Mouse (Mus musculus) CH12.LX (cell line): ENCODE data around the gene Klhl33. TPM values are rescaled to one million over a fixed set of nuclear protein-coding genes. Genes with fewer than 3 reads are reported as not detected.
A peak's percentile ranks its signal among the peaks of the same experiment; 100 is the strongest.
"Not testable (repeated sequence)": the region's sequence is repeated elsewhere in the genome, so short reads cannot be mapped to it uniquely, and the experiment has no call there.

ENCODE experiments used
- DNase-seq: peaks from one replicate; pipeline ENCODE4 v3.0.0-alpha.2; 2013; ENCODE audit errors: extremely low read depth
- H3K27ac ChIP-seq: 2 replicates; pipeline ENCODE4 v1.5.1; 2012; ENCODE audit warnings: low read depth, mild to moderate bottlenecking, control low read depth, moderate library complexity; ENCODE audit not compliant: insufficient read depth
- H3K27me3 ChIP-seq: replicated peaks from 2 replicates; pipeline ENCODE3; 2012; ENCODE audit warnings: inconsistent platforms
- H3K36me3 ChIP-seq, 2 experiments: replicated peaks in 1 of 2; 2 replicates each; pipeline versions ENCODE3 to v1.6.1; 2012; ENCODE audit warnings: inconsistent platforms in 1 of 2, low read length in 1 of 2, mild to moderate bottlenecking in 1 of 2, mixed read lengths in 1 of 2, moderate library complexity in 1 of 2; ENCODE audit not compliant: control insufficient read depth in 1 of 2, insufficient read depth in 1 of 2
- H3K4me1 ChIP-seq, 2 experiments: 2 replicates each; pipeline ENCODE4 v1.6.1; 2012; ENCODE audit warnings: inconsistent platforms in 1 of 2, moderate library complexity in 1 of 2; ENCODE audit not compliant: insufficient read depth in 2 of 2, control insufficient read depth in 1 of 2
- H3K4me2 ChIP-seq: 2 replicates; pipeline ENCODE4 v1.6.1; 2012; ENCODE audit warnings: low read depth, mild to moderate bottlenecking, control low read depth; ENCODE audit not compliant: poor library complexity, insufficient read depth, severe bottlenecking
- H3K4me3 ChIP-seq, 3 experiments: fragments of 150-350 bp in 1 of 3; sonication (generic) in 1 of 3; replicated peaks in 1 of 3; 2 replicates each; pipeline versions ENCODE3 to v1.5.1; 2011 to 2012; ENCODE audit warnings: low read depth in 2 of 3, low read length in 2 of 3, mild to moderate bottlenecking in 2 of 3, moderate library complexity in 2 of 3, control low read depth in 1 of 3, improper control_type of control experiment in 1 of 3, inconsistent platforms in 1 of 3, mixed read lengths in 1 of 3; ENCODE audit not compliant: poor library complexity in 1 of 3
- H3K79me2 ChIP-seq: replicated peaks from 2 replicates; pipeline ENCODE4 v1.6.1; 2012; ENCODE audit warnings: mild to moderate bottlenecking, moderate library complexity; ENCODE audit not compliant: control insufficient read depth, poor library complexity, insufficient read depth, severe bottlenecking; ENCODE audit errors: extremely low read depth
- H3K9ac ChIP-seq: 2 replicates; pipeline ENCODE4 v1.6.1; 2012; ENCODE audit warnings: low read depth, mild to moderate bottlenecking, control low read depth, moderate library complexity; ENCODE audit not compliant: insufficient read depth
- H3K9me3 ChIP-seq: replicated peaks from 2 replicates; pipeline ENCODE3; 2012; ENCODE audit warnings: low read length, inconsistent platforms, mixed read lengths
- BHLHE40 ChIP-seq: IDR thresholded peaks from 2 replicates; pipeline ENCODE4 v1.6.1; 2011; ENCODE audit warnings: mild to moderate bottlenecking, low read depth, low read length, improper control_type of control experiment
- CHD1 ChIP-seq: IDR thresholded peaks from 2 replicates; pipeline ENCODE4 v1.6.1; 2012; ENCODE audit warnings: low read depth, low read length, improper control_type of control experiment, inconsistent platforms
- CHD2 ChIP-seq: IDR thresholded peaks from 2 replicates; pipeline ENCODE4 v1.6.1; 2011; ENCODE audit warnings: low read length, improper control_type of control experiment
- CTCF ChIP-seq, 2 experiments: IDR thresholded peaks in 1 of 2; conservative IDR thresholded peaks in 1 of 2; 2 replicates each; pipeline ENCODE4 v1.5.1; 2011 to 2012; ENCODE audit warnings: low read depth in 2 of 2, low read length in 2 of 2, improper control_type of control experiment in 1 of 2, inconsistent platforms in 1 of 2, mild to moderate bottlenecking in 1 of 2, moderate library complexity in 1 of 2
- E2F4 ChIP-seq: IDR thresholded peaks from 2 replicates; pipeline ENCODE4 v1.6.1; 2011; ENCODE audit warnings: low read depth, low read length, improper control_type of control experiment; ENCODE audit not compliant: insufficient replicate concordance
- EP300 ChIP-seq: IDR thresholded peaks from 2 replicates; pipeline ENCODE4 v1.6.1; 2011; ENCODE audit warnings: low read length, improper control_type of control experiment
- ETS1 ChIP-seq: conservative IDR thresholded peaks from 2 replicates; pipeline ENCODE4 v1.6.1; 2012; ENCODE audit warnings: low read depth, mild to moderate bottlenecking, inconsistent platforms, low read length, improper control_type of control experiment, moderate library complexity
- HCFC1 ChIP-seq: IDR thresholded peaks from 2 replicates; pipeline ENCODE4 v1.6.1; 2012; ENCODE audit warnings: low read depth, mild to moderate bottlenecking, inconsistent platforms, low read length, improper control_type of control experiment
- JUN ChIP-seq: IDR thresholded peaks from 2 replicates; pipeline ENCODE4 v1.6.1; 2011; ENCODE audit warnings: low read depth, mild to moderate bottlenecking, low read length, improper control_type of control experiment, moderate library complexity; ENCODE audit not compliant: insufficient read depth
- MAFK ChIP-seq: IDR thresholded peaks from 2 replicates; pipeline ENCODE4 v1.6.1; 2011; ENCODE audit warnings: low read length, improper control_type of control experiment; ENCODE audit not compliant: insufficient replicate concordance
- MAZ ChIP-seq: IDR thresholded peaks from 2 replicates; pipeline ENCODE4 v1.6.1; 2012; ENCODE audit warnings: low read depth, mild to moderate bottlenecking, inconsistent platforms, low read length, improper control_type of control experiment, moderate library complexity
- MEF2A ChIP-seq: IDR thresholded peaks from 2 replicates; pipeline ENCODE4 v1.6.1; 2014; ENCODE audit warnings: low read depth, mild to moderate bottlenecking, inconsistent platforms, low read length, improper control_type of control experiment, borderline replicate concordance
- PAX5 ChIP-seq: IDR thresholded peaks from 2 replicates; pipeline ENCODE4 v1.6.1; 2012; ENCODE audit warnings: low read length, inconsistent platforms, mixed read lengths
- POLR2A ChIP-seq: IDR thresholded peaks from 2 replicates; pipeline ENCODE4 v1.6.1; 2011; ENCODE audit warnings: low read depth, mild to moderate bottlenecking, improper control_type of control experiment, low read length
- POLR2AphosphoS2 ChIP-seq: IDR thresholded peaks from 2 replicates; pipeline ENCODE4 v1.6.1; 2011; ENCODE audit warnings: low read depth, low read length, improper control_type of control experiment
- SIN3A ChIP-seq: IDR thresholded peaks from 2 replicates; pipeline ENCODE4 v1.6.1; 2012; ENCODE audit warnings: low read length, improper control_type of control experiment, inconsistent platforms
- SMC3 ChIP-seq: IDR thresholded peaks from 2 replicates; pipeline ENCODE4 v1.6.1; 2011; ENCODE audit warnings: low read depth, low read length, improper control_type of control experiment
- TBP ChIP-seq: conservative IDR thresholded peaks from 2 replicates; pipeline ENCODE4 v1.6.1; 2011; ENCODE audit warnings: low read depth, low read length, improper control_type of control experiment
- ZKSCAN1 ChIP-seq: IDR thresholded peaks from 2 replicates; pipeline ENCODE4 v1.6.1; 2012; ENCODE audit warnings: low read depth, inconsistent platforms, low read length, improper control_type of control experiment, borderline replicate concordance
- ZMIZ1 ChIP-seq: IDR thresholded peaks from 2 replicates; pipeline ENCODE4 v1.6.1; 2012; ENCODE audit warnings: low read depth, mild to moderate bottlenecking, inconsistent platforms, low read length, improper control_type of control experiment
- ZNF384 ChIP-seq: IDR thresholded peaks from 2 replicates; pipeline ENCODE4 v1.6.1; 2012; ENCODE audit warnings: low read depth, low read length, improper control_type of control experiment, inconsistent platforms
- dilution Hi-C: fragments of 300-500 bp; cut with MboI; formaldehyde crosslinking; loops from 2 replicates; pipeline ENCODE4 v1.14.3; 2020; ENCODE audit warnings: low sequenced_read_pairs; ENCODE audit not compliant: extremely low pct_unique_long_range_greater_than_20kb, extremely low pct_ligation_motif_present
- in situ Hi-C: fragments of 300-500 bp; cut with MboI; formaldehyde crosslinking; loops from 3 replicates; pipeline ENCODE4 v1.14.3; 2019; ENCODE audit warnings: low sequenced_read_pairs, low pct_ligation_motif_present, low pct_unique_long_range_greater_than_20kb, mixed read lengths
- polyA plus RNA-seq: library from polyadenylated mRNA; unstranded; fragments of >175 nt; gene quantifications from 2 replicates; pipeline ENCODE4 v1.2.1, GENCODE M21; 2012; ENCODE audit warnings: low read depth; ENCODE audit not compliant: insufficient read length
- total RNA-seq, 2 experiments: library from RNA; depleted of rRNA; stranded (reverse); fragments of 300-350 nt in 1 of 2; fragments of >200 nt in 1 of 2; gene quantifications; 2 replicates each; pipeline ENCODE4 v1.2.3; 2012 to 2014

Klhl33 gene
- total and polyA plus RNA-seq, 3 experiments: not detected

- TF ChIP-seq JUN: no peak
- no peak for TF ChIP-seq CTCF (conservative IDR thresholded peaks at IDR 0.05 in 1 of 2, IDR thresholded peaks at IDR 0.05 in 1 of 2; ENCODE audit: low read depth in 2 of 2, low read length in 2 of 2)
- TF ChIP-seq BHLHE40: peak; percentile 87
- TF ChIP-seq, all 38 proteins: peak for 18
These were observed 27.2 kb upstream of the Klhl33 start, which contains the start of the genes Osgep and Apex1 (continued) for GRCm38 (mm10) chr14:50924281-50925064.

- TF ChIP-seq TBP: peak; percentile 97
- H3K9me3 ChIP-seq, H3K27ac ChIP-seq, H3K27me3 ChIP-seq, in situ Hi-C loops, dilution Hi-C loops: not testable (repeated sequence)
- Histone ChIP-seq H3K79me2 (peaks cover 12% of the 10 kb centered on the region), H3K4me1 (peaks cover 0 to 31% of the 10 kb centered on the region in 2 experiments; a peak in 2 of 4 replicates), H3K4me2 (peak overlapping the region; percentile 87), H3K4me3 (peak overlapping the region; percentile 73 to 97 (median 85)), H3K9ac (peak overlapping the region; percentile 66), H3K36me3 (peaks cover 26 to 46% of the 10 kb centered on the region in 2 experiments)
- DNase-seq: peak; percentile 37
These were observed 26.1 kb upstream of the Klhl33 start for GRCm38 (mm10) chr14:50923437-50923836.

GRCm38 (mm10) chr14:50911356-50911755, 14.0 kb upstream of the Klhl33 start:
- Histone ChIP-seq H3K79me2 (no peaks in the 10 kb centered on the region), H3K36me3 (peaks cover 17 to 56% of the 10 kb centered on the region in 2 experiments), H3K9ac (no peak overlapping the region), H3K27ac (no peak overlapping the region), H3K9me3 (no peaks in the 10 kb centered on the region), H3K4me1 (no peaks in the 10 kb centered on the region), H3K27me3 (no peaks in the 10 kb centered on the region), H3K4me2 (no peak overlapping the region), H3K4me3 (no peak overlapping the region)
- dilution Hi-C loops (no loop called here), in situ Hi-C loops (no loop called here)
- no peak for TF ChIP-seq ETS1
- TF ChIP-seq CHD2: no peak
- no peak for TF ChIP-seq MEF2A
- TF ChIP-seq MAZ: no peak
- TF ChIP-seq SMC3: no peak
- TF ChIP-seq ZKSCAN1: no peak
- TF ChIP-seq POLR2AphosphoS2: no peak
- no peak for TF ChIP-seq E2F4
- TF ChIP-seq ZMIZ1: no peak
- no peak for TF ChIP-seq CHD1
- no peak for TF ChIP-seq ZNF384
- no peak for TF ChIP-seq EP300
- TF ChIP-seq MAFK: no peak
- no peak for TF ChIP-seq SIN3A
- no peak for TF ChIP-seq POLR2A
- TF ChIP-seq PAX5: no peak
- no peak for TF ChIP-seq JUN
- TF ChIP-seq HCFC1: no peak
- no peak for DNase-seq
